Mouse (Mus musculus) lung, adult 2 months (tissue): ENCODE data around the gene Zfp867.

Experiments used
- CTCF ChIP-seq: fragments of 200-500 bp; IDR thresholded peaks from 2 replicates; pipeline ENCODE4 v1.5.1; 2011; ENCODE audit warnings: mild to moderate bottlenecking, low read length, control low read depth; ENCODE audit not compliant: insufficient read depth
- POLR2A ChIP-seq: fragments of 200-500 bp; IDR thresholded peaks from 2 replicates; pipeline ENCODE4 v1.6.1; 2011; ENCODE audit warnings: low read depth, mild to moderate bottlenecking, control low read depth, low read length, borderline replicate concordance; ENCODE audit errors: extremely low read depth

DNA sequence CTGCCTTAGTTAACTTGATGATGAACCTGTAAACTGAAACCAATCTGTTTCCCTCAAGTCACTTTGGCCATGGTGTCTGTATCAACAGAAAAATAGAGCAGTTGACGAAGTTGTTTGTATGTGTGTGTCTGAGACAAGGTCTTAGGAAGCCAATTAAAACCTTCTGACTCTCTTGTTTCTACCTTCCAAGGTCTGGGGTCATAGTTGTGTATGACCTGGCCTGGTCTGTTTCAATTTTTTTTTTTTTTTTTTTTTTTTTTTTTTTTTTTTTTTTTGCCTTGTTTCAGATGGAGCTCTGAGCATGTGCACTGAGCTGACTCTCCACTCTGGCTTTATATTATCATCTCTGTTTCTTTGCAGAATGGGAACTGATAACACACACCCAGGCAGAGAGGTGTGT, 45.2 kb upstream of the Zfp867 start:
- TF ChIP-seq POLR2A (no peak), CTCF (no peak)
